Mouse (Mus musculus) spleen, embryonic (tissue): Measurements from ENCODE around the gene Pml.

Experiments
- CTCF ChIA-PET: fragments of 350-600 bp; sonication (Branson Sonifier 250); formaldehyde crosslinking; loops from one replicate; lab custom pipeline; 2022; lab: Charles Lee

The Pml gene

DNA sequence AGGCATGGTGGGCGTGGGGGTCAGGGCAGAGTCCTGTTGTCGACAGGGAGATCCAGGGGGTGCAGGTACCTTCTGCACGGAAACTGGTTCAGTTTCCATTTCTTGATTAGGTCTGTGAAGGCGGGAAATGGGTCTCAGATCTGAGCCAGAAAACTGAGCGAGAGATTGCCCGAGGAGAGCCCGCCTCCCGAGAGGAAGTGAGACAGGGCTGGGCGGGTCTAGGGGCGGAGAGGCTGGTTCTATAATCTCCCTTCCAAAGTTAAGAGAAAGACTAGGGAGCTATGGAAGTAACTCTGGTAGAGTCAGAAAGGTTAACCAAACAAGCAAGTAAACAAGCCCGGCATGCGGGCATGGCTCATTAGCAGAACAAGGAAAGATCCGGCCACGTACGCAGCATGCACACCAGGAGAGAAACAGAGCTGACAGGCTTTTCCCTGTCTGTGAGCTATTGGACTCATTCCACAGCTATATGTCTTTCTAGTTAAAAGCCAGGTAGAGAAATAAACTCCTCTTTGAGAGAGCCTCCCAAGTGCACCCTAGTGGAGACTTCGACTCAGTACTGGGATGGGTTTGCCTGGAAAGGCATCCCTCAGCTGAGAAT, at the start of gene Pml:
Pml (minus strand) TSS at position 195 of the 601 bp plus-strand sequence.
- CTCF ChIA-PET, result interaction anchor here (0.8 to 1.8 kb wide), 4 partner anchors 9 to 26 kb away, joined by 3 to 5 read pairs (median 4); no protein-coding TSS in a partner anchor

- CTCF ChIA-PET, result no interaction called here
Observed at GRCm38 (mm10) chr9:58297961-58298477, 48.4 kb upstream of the Pml start.

GRCm38 (mm10) chr9:58297065-58297464, 47.5 kb upstream of the Pml start:
- CTCF ChIA-PET, result no interaction called here

DNA sequence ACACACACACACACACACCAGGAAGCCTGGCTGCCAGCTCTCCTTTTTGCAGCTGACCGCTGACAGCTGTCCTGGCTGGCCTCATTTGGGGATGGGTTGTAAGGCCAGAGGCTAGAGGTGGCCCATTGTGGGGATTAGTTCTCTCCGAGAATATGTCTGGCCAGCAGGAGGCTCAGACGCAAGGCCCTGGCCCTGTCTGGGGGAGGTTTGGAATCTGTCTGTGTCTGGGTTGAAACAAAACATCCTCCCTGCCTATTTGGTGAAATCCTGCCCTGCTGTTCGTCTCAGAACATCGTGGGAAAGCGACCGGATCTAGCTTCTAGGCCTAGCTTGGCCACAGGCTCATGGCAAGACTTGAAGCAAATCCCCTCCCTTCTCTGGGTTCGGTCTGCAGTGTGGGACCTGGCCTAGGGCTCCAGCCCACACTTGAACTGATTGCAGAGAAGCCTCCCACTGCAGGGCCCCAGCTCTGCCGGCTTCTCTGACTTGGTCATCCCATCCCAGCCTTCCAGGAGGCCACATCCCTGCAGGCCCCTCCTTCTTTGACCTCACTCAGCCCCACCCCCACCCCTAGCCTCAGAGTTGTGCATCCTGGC, 46.3 kb upstream of the Pml start:
- CTCF ChIA-PET, result interaction anchor here (0.7 kb wide), 2 partner anchors 56 to 186 kb away, joined by 7 to 9 read pairs; no protein-coding TSS in a partner anchor

GRCm38 (mm10) chr9:58295345-58295744, 45.8 kb upstream of the Pml start:
- CTCF ChIA-PET, result interaction anchor here (0.7 kb wide), 2 partner anchors 55 to 187 kb away, joined by 7 to 9 read pairs; no protein-coding TSS in a partner anchor

GRCm38 (mm10) chr9:58294527-58294926, 44.9 kb upstream of the Pml start:
- CTCF ChIA-PET, result no interaction called here

DNA sequence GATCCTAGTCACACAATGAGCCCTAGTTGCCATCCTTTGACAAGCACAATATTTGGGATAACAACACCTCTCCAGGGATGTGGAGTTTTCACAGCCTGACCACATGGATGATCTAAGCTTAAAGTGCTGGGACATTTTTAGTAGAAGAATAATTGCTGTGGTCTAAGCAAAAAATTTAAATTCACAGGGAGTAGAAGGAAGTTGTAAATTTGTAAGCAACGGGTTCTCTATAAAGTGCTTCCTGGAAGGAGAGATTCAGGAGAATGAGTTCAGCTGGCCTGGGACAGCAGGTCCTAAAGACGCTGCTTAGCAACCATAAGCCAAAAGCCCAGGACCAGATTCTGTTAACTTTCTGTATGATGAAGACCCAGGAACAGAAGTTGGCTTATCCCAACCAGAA, 40.3 kb upstream of the Pml start:
- CTCF ChIA-PET, result no interaction called here

- CTCF ChIA-PET, result no interaction called here
Observed at GRCm38 (mm10) chr9:58289090-58289489, 39.5 kb upstream of the Pml start.

- CTCF ChIA-PET, result no interaction called here
Observed at GRCm38 (mm10) chr9:58283431-58283830, 33.8 kb upstream of the Pml start.

- CTCF ChIA-PET, result interaction anchor here (0.6 to 1.8 kb wide), 6 partner anchors 34 to 243 kb away, joined by 3 to 12 read pairs (median 4); no protein-coding TSS in a partner anchor
Observed at GRCm38 (mm10) chr9:58281597-58281996, 32.0 kb upstream of the Pml start.

GRCm38 (mm10) chr9:58280259-58281109, 30.9 kb upstream of the Pml start:
- CTCF ChIA-PET, result interaction anchor here (0.5 to 1.8 kb wide), 8 partner anchors 10 to 234 kb away, joined by 3 to 8 read pairs (median 3); no protein-coding TSS in a partner anchor

DNA sequence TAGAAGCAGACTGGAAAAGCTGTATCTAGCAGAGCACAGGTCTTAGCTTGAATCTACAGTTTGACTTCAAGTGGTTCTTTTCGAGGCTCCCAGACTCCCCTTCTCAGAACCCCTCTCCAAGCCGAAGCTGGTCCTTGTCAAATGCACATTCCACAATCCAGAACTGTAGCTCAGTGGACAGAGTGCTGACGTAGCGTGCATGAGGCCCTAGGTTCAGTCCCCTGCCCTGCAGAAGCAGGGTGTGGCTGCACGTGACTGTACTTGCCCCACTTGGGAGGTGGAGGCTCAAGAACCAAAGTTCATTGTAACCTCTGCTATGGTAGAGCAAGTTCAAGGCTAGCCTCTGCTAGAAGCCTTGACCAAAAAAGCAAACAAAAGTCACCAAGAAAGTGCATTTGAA, 30.2 kb upstream of the Pml start:
- CTCF ChIA-PET, result interaction anchor here (0.7 to 1.8 kb wide), 5 partner anchors 9 to 82 kb away, joined by 3 to 7 read pairs (median 3); no protein-coding TSS in a partner anchor

GRCm38 (mm10) chr9:58278821-58279723, 29.5 kb upstream of the Pml start:
- CTCF ChIA-PET, result interaction anchor here (0.7 to 1.5 kb wide), 3 partner anchors 8 to 55 kb away, joined by 3 to 7 read pairs (median 3); no protein-coding TSS in a partner anchor

- CTCF ChIA-PET, result interaction anchor here (1.5 kb wide), 1 partner anchor 54 kb away, joined by 3 read pairs; no protein-coding TSS in a partner anchor
Observed at GRCm38 (mm10) chr9:58278313-58278712, 28.7 kb upstream of the Pml start.

- CTCF ChIA-PET, result interaction anchor here (0.7 kb wide), 1 partner anchor 29 kb away, joined by 3 read pairs; no protein-coding TSS in a partner anchor
Observed at GRCm38 (mm10) chr9:58276346-58276745, 26.8 kb upstream of the Pml start.

DNA sequence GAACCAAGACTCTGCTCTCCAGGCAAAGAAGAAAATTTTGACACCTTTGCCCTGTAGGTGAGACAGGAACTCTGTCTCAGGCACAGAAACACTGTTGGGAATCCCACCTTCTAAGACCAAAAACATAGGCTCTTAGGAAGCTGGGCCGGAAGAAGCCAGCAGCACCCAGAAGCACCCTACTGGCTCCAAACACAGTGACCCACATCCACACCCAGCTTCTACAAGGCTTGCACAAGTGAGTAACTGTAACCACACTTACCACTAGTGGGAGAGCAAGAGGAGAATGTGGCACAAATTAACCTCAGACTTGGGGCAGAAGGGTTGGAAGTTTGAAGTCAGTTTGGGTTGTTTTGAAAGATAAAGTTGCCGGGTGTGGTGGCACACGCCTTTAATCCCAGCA, 26.2 kb upstream of the Pml start:
- CTCF ChIA-PET, result interaction anchor here (0.7 to 1.0 kb wide), 2 partner anchors 26 to 28 kb away, joined by 3 to 5 read pairs; partner anchors contain the start of gene Pml

- CTCF ChIA-PET, result interaction anchor here (0.7 to 1.2 kb wide), 3 partner anchors 25 to 28 kb away, joined by 3 to 5 read pairs (median 3); partner anchors contain the start of gene Pml
Observed at GRCm38 (mm10) chr9:58275115-58275774, 25.7 kb upstream of the Pml start.

- CTCF ChIA-PET, result interaction anchor here (1.2 kb wide), 1 partner anchor 27 kb away, joined by 3 read pairs; no protein-coding TSS in a partner anchor
Observed at GRCm38 (mm10) chr9:58274626-58275025, 25.0 kb upstream of the Pml start.

DNA sequence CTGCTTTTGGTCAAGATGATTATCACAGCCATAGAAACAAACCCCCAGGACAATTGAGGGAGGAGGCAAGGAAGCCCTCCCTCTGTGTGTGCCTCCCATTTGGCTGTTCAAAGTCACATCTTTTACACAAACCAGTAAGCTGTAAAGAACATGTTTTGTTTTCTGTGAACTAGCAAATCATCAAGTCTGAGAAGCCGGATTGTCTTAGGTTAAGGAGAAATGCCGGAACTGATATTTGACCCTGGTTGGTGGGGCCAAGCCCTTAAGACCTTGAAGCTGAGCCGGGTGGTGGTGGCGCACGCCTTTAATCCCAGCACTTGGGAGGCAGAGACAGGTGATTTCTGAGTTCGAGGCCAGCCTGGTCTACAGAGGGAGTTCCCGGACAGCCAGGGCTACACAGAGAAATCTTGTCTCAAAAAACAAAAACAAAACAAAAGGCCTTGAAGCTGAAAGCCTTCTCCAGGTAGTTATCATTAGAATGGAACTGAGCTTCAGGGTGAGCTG, 24.6 kb upstream of the Pml start:
- CTCF ChIA-PET, result interaction anchor here (1.2 kb wide), 2 partner anchors 27 kb away, joined by 3 read pairs; no protein-coding TSS in a partner anchor
